Mouse (Mus musculus) lung, postnatal 10 days (tissue): ENCODE measurements around the gene Zfp865.
"Not testable (repeated sequence)": the region's sequence is repeated elsewhere in the genome, so short reads cannot be mapped to it uniquely, and the experiment has no call there.

Experiments
- DNase-seq: peaks from one replicate; pipeline ENCODE4 v3.0.0; 2021

Gene Zfp865

DNA sequence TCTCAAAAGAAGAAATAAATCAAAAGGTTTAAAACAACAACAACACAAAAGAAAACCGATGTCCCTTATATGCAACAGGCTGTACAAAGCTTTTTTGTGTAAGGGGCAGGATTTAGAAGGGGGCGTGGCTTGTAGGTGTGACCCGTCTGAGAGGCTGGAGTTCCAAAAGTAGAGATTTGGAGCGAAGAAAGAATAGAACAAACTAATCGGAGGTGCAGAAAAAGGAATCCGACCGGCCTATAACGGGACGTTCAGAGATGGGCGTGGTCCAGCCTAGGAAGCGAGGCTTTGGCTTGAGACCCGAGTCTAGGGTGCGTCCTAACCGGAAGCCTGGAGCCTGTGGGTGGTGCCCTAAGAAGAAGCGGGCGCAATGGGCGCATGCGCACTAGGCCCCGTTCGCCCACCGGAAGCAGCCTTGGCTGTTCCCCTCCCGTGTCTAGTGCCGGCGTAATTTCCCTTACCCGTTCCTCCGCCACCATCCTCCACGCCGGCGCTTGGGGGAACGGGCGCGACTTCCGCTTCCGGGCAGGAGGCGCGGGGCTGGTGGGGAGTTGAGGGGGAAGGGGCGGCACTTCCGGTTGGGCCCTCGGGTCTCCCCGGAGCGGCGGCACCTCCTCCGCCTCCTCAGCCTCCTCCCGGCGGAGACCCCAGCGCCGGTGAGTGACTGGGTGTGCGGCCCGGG, at the start of gene Zfp865, which contains the start of gene Ccdc106:
Gene Zfp865 (plus strand): TSS at position 377 of the 682 bp plus-strand sequence.
Gene Ccdc106 (plus strand): TSS at position 554 of the 682 bp plus-strand sequence.
- peak; percentile 100 for DNase-seq

DNA sequence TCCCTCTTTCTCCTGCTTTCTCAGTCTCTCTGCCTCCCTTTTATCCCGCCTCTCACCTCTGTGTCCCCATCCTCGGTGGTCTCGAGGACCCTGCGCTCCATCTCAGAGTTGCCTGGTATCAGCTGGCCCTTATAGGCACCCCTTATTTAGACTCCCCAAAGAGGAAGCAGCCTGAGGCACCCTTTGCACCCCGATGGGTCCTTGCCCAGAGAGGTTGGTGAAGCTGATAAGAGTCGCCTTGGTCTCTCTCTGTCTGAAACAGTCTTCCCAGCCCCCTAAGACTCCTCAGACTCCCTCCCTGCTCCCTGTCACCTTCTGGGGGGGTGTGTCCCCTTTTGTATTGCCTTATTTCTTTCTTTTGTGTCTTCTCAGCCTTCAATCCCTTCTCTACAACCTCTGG, 49.1 kb upstream of the Zfp865 start, which contains the start of gene Sbk3:
Gene Sbk3 (minus strand): TSS at position 101 of the 400 bp plus-strand sequence.
- no peak for DNase-seq

DNA sequence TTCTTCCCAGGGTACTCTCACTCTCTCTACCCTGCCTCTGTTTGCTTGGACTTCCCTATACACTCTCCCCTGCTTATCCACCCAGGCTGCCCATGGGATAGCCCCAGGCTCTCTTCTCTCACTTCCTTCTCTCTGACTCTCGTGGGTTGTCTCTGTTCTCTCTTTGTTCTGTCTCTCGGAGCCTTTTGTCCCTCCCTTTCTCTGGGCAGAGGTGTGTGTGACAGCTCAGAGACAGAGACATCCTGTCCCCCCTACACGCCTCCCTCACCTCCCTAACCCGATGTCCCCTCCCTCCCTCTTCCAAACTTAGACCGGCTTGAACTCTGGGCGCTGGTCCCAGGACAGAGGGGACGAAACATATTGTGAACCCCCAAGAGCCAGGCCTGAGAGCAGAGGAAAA, 48.5 kb upstream of the Zfp865 start:
- peak; percentile 87 for DNase-seq

DNA sequence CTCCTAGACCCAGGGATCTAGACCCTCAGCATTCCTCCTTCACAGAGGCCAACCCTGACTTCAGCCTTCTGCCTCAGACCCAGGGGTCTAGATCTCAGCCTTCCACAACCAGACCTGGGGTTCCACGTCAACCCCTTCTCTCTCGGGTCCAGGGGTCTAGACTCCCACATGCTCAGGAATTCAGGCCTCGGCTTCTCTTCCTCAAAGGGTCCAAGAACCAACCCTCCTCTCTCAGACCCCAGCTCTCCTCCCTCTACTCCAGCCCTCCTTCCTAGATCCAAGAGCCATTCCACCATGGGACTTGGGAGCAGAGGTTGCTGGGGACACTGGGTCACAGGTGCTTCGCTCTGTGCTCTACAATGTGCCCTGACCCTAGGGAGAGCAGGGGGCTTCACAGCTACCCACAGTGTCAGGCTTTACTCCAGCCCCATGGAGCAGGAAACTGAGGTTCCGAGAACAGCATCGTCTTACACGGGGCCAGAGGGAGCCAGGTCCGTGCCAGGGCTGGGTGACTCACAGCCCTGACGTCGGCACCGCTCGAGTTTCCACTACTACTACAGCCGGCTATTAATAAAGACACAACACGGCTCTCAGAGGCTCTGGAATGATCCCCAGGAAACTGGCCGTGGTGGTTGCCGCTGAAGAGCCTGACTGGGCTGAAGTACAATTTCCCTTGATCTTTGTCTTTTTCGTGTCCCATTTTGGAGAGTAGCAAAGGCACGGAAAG, 47.7 kb upstream of the Zfp865 start:
- peak; percentile 82 for DNase-seq

- DNase-seq: no peak
These were observed 44.7 kb upstream of the Zfp865 start for GRCm38 (mm10) chr7:4975455-4975854.

- DNase-seq: no peak
These were observed 43.3 kb upstream of the Zfp865 start for GRCm38 (mm10) chr7:4976832-4977231.

DNA sequence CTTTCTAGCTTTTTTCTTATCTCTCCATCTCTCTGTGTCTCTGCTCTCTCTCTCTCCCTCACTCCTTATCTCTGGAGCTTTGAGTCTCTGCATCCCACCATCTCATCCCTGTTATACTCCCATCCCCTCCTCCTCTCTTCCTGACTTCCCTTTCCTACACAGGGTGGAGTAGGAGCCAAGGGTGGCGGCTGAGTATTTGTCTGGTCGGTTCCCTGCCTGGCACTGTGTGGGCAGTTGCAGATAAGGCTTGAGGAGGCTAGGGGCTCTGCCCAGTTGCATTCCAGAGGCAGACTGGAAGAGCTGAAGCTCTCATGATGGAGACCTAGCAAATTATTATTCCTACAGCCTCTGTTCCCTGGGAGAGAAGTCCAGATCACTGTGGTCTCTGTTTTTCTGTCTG, 31.9 kb upstream of the Zfp865 start:
- no peak for DNase-seq

GRCm38 (mm10) chr7:4993347-4993998, 26.7 kb upstream of the Zfp865 start:
- DNase-seq: no peak

DNA sequence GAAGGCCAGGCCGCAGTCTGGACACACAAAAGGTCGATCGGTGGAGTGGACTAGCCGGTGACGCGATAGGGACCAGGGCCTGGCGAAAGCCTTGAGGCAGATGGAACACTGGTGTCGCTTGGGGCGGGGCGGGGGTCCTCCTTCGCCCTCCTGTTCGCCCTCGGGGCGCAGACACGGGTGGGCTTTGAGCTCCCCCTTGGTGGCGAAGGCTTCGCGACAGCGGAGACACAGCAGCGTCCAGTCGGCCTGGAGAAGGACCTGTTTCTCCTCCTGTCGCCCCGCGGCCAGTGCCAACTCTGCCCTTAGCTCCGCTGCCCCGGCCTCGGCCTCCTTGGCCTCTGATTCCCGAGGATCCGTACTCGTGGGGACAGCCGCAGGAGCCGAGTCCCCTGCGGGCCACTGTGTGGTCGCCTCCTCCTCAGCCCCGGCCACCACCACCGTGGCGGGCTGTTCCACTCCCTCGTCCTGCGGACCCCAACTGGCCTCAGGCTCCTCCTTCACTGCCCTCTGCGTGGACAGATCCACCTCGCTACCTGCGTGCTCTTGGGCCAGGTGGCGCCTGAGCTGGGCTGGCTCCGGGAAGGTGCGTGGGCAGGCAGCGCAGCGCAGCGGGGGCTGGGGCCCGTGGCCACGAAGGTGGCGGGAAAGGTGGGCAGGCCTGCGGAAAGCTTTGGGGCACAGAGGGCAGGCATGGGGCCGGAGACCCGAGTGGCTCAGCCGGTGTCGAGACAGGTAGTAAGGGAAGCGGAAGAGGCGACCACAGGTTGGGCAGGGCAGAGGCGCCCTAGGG, 26.0 kb upstream of the Zfp865 start:
- no peak for DNase-seq

DNA sequence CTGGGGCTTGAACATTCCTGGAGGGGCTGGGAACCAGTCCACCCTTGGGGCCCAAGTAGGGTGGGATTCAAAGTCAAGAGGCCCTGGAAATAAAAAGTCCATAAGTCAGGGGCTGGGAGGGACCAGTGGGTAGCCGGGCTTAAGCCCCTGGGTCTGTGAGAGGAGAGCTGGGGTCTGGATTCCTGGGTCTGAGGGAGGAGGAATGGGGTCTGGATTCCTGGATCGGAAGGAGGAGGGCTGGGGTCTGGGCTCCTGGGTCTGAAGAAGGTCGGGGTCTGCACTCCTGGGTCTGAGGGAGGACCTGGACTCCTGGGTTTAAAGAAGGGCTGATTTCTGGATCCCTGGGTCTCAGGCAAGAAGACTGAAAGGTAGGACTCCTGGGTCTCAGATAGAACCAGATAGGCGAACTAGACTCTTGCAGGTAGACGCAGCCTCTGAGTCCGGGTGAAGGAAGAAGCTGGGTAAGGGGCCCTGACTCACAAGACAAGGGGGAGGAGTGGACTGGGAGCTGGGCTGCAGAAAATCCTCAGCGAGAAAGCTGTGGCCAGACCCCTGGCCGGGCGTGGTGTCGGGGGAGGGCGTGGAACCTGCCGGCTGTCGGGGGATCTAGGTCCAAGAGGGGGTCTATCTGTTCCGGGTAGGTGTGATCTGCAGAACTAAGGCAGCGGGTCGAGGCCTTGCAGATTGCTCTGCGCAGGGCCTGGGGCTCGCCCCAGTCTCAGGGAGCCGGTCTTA, 24.7 kb upstream of the Zfp865 start:
- no peak for DNase-seq

DNA sequence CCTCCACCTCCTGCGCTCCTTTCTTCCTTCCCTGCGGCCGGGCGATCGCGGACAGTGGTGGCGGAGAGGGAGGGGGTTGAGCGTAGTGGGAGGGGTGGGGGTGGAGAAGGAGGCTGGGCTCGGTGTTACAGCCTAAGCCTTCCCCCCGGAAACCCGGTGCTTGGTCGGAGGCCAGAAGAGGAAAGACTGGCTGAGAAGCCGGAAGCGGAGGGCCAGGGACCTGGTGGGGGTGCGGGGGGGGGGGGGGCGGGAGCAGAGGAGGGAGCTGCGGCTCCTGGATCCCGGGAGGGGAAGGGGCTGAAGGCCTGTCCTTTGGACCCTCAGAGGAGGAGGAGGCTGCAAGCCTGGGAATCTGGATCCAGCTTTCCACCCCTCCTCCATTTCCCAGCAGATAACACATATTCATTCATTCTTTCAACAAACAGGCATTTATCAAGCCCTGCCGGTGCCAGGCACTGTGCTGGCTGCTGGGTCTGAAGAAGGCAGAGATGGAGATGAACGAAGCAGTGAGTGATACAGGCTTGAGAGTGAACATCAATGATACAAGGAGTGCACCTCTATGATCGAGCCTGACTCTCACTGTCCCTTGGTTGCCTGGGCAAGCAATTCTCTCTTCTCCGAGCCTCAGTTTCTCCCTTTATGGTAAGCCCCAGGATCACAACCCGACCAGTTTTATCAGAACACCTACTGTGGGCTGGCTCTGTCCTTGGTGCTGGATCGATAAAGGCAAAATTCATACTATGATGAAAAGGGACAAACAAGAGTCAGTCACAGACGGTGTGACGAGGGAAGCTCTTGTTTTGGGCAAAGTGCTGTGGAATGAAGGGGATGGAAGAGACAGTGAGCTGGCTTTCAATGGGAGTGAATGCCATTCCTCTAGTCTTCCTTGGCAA, 23.9 kb upstream of the Zfp865 start, which contains the start of gene Zfp579:
Gene Zfp579 (minus strand): TSS at position 156 of the 893 bp plus-strand sequence.
- peak; percentile 97 for DNase-seq

DNA sequence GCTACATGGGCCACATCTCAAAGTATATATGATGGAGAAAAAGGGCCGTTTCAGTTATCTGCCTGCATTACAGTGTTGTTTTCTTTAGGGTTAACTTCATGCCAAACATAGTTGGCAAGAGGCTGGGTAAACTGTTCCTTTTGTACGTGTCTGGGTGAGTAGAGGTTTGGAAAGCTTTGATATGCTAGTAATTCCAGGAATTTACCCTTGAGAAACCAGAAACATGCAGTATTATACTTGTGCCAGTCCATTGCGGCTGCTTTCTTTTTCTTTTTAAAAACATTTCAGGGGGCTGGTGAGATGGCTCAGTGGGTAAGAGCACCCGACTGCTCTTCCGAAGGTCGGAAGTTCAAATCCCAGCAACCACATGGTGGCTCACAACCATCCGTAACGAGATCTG, 23.2 kb upstream of the Zfp865 start:
- no peak for DNase-seq

DNA sequence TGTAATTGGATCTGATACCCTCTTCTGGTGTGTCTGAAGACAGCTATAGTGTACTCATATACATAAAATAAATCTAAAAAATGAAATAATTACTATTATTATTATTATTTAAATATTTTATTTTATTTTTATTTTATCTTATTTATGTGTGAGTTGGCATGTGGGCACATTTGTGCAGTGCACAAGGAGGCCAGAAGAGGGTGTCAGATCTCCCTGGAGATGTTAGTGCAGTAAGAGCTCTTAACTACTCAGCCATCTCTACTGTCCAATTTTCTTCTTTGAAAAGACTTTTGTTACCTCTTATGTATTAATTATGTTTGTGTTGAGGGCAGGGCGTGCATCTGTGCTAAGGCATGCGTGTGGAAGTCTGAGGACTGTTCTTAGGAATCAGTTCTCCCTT, 20.3 kb upstream of the Zfp865 start:
- DNase-seq: peak; percentile 49

DNA sequence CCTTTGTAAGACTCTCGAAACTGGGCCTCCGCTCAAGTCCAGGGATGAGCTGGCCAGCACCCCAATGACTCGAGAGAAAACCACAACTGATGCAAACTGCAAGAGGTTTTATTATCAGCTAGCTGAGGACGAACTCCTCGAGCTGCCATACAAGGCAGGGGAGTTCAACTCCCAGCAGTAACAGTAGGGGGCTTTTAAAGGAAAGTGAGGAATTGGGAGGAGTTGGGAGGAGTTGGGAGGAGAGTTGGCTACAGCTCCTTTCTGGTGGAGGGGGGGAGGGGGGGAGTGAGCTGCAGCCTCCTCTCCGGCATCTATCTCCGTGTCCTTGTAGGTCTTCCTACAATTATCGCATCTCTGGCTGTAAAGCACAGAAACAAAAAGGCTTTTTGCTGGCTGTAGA, 17.3 kb upstream of the Zfp865 start:
- DNase-seq: not testable (repeated sequence)

DNA sequence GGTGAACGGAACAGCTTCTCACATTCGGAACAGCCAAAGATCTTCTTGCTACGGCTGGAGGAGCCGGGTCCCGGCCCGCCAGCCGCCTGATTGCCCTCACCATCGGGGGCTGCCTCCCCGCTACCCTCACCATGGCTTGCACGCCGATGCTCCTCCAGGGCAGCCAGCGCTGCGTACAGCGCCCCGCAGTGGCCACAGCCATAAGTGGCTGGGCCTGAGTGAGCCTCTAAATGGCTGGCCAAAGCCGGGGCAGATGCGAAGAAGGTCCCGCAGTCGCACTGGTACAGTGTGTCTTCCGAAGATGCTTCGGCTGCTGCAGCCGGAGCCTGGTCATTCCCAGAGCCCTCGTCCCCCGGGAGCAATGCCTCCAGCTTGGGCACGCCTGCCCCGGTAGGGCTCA, 11.9 kb upstream of the Zfp865 start:
- DNase-seq: no peak

- DNase-seq: no peak
These were observed 7.3 kb upstream of the Zfp865 start for GRCm38 (mm10) chr7:5012681-5013513.

- DNase-seq: peak; percentile 98
These were observed 5.7 kb upstream of the Zfp865 start, which contains the start of the genes Zfp524 and Fiz1 for GRCm38 (mm10) chr7:5014251-5015117. Zfp524 (plus strand) TSS chr7:5014415. Fiz1 (minus strand) TSS chr7:5014697.

DNA sequence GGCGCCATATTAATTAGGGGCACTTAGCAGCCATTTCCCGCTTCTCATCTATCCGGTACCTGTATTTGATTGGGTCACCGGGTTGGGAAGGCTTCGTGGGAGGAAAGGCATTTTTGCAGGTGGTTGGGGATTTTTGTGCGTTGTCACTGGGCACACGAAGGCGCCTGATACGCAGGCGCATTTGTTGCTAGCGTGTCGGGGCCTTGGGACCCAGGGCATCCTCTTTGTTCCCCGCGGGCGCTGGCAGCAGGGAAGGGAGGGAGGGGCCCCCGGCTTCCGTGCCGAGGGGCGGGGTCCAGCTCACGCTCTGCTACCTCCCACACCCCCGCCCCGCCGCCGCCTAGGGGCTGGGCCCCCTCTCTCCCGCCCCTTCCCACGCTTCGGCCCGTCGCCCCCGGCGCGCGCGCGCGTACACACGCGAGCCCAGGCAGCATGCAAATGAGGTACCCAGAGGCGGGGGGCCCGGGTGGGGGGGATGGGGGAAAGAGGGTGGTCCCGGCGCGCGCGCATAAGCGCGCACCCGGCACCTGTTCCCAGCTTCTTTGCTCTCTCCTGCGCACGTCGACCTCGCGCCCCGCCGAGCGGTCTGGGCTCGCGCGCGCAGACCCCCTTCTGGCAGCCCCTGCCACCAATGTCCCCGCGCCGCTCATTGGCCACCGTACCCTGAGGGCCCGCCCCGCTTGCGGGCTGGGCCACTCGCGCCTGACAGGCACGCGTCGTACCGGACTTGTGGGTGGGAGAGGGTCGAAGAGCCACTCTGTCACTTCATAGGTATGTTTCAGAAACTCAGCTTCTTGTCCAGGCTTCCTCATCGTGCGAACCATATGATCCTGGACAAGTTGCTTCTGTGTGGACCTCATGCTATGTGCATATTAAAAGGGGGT, 4.8 kb upstream of the Zfp865 start, which contains the start of gene Gm44973:
Gene Gm44973 (plus strand): TSS at position 379 of the 884 bp plus-strand sequence.
- DNase-seq: peak; percentile 97
